Mouse (Mus musculus) MEL (cell line): ENCODE results near the gene Tmem33.

Experiments used
- MXI1 ChIP-seq: IDR thresholded peaks from 2 replicates; pipeline ENCODE4 v1.6.1; 2011; ENCODE audit warnings: mild to moderate bottlenecking, low read depth, low read length, improper control_type of control experiment
- POLR2A ChIP-seq, 2 experiments: IDR thresholded peaks; 2 replicates each; pipeline ENCODE4 v1.6.1; 2011 to 2012; ENCODE audit warnings: low read length in 2 of 2, mild to moderate bottlenecking in 2 of 2, control low read depth in 1 of 2, improper control_type of control experiment in 1 of 2, low read depth in 1 of 2, moderate library complexity in 1 of 2; ENCODE audit not compliant: control insufficient read depth in 1 of 2, insufficient read depth in 1 of 2, poor library complexity in 1 of 2
- USF2 ChIP-seq, 2 experiments: IDR thresholded peaks; 2 replicates each; pipeline ENCODE4 v1.6.1; 2011 to 2012; ENCODE audit warnings: improper control_type of control experiment in 2 of 2, low read length in 2 of 2, borderline replicate concordance in 1 of 2, inconsistent platforms in 1 of 2, low read depth in 1 of 2, mild to moderate bottlenecking in 1 of 2; ENCODE audit not compliant: insufficient read depth in 1 of 2

DNA sequence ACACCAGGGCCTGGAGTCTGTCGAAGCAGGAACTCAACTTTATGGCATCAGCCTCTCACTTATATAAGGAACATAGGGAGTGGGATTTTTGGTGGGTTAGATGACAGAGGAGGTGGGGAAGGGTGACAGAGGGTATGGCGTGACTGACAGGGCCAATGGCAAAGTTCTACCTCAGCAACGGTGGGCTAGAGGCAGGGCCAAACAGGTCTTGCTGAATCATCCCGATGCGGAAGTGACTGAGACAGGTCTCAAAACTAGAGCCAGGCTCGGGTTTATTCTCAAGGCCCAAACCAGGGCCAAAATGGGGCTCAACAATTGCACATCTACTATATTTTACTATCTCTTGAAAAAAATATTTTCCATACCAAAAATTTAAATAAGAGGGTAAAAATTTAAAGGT lies 80.4 kb downstream of the Tmem33 start:
- TF ChIP-seq POLR2A (IDR thresholded peaks at IDR 0.05; ENCODE audit: control insufficient read depth in 1 of 2, insufficient read depth in 1 of 2, low read depth in 1 of 2, low read length in 2 of 2, poor library complexity in 1 of 2) = no peak
- no peak for TF ChIP-seq MXI1
- no peak for TF ChIP-seq USF2 (IDR thresholded peaks at IDR 0.05; ENCODE audit: borderline replicate concordance in 1 of 2, insufficient read depth in 1 of 2, low read depth in 1 of 2, low read length in 2 of 2)
